Mouse (Mus musculus) monocyte, adult 5-6 weeks (primary cell): ENCODE results near the gene N6amt1. TPM values are rescaled to one million over a fixed set of nuclear protein-coding genes. Genes with fewer than 3 reads are reported as not detected.

Experiments
- ATAC-seq: fragments of 153-309, 156-312 bp; replicated peaks from 2 replicates; pipeline ENCODE4 v1.8.0; 2017; ENCODE audit warnings: mild to moderate bottlenecking; ENCODE audit not compliant: low TSS enrichment, insufficient number of reproducible peaks, severe bottlenecking, poor library complexity, low FRiP score
- total RNA-seq: library from RNA; stranded (forward); fragments of 200-1000, 200-491, 200-594 nt; gene quantifications from 3 replicates; pipeline ENCODE4 v1.2.3, GENCODE M21; 2017

The N6amt1 gene
- 7.9 to 11.4 TPM (median 9.2 TPM) in 3 replicates for total RNA-seq

DNA sequence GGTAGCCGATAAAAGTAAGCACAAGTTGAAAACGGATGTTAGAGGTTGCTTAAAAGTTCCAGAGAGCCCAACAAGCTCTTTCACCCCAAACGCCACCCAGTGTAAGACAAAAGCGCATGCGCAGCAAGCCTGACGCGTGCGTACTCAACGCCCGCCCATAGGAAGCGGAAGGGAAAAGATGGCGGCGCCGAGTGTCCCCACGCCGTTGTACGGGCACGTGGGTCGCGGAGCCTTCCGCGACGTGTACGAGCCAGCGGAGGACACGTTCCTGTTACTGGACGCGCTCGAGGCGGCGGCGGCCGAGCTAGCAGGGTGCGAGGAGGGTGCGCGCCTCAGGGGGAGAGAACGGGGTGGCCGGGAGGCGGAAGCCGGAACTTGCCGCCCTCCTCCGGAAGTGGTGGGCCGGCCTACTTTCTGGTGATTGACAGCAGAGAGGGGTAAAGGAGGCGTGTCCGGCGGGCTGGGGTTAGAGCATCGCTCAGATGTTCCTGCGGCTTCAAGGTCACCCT, at the start of gene N6amt1:
Gene N6amt1 (plus strand): TSS at position 111 of the 509 bp plus-strand sequence.
- peak; percentile 95 for ATAC-seq

- no peak for ATAC-seq
These were observed 48.6 kb upstream of the N6amt1 start for GRCm38 (mm10) chr16:87305251-87306011.

GRCm38 (mm10) chr16:87307109-87307735, 46.8 kb upstream of the N6amt1 start:
- no peak for ATAC-seq

DNA sequence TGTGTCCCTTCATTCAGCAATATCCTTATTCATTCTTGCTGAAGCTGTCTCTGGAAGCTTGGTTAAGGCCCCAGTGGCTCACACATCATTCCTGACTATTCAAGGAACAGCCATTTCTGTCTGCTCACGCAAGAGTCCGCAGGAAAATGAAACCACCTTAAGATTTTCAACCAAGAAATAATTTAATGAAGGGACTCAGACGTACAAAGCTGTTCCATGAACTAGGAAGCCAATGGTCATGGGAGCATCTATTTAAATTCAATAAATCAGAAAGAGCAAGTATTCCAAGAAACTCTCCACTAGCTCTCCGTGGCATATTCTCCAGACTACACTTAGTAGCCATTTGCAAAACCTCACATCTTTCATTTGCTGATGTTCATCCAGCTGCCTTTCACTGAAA, 43.3 kb upstream of the N6amt1 start:
- ATAC-seq, result no peak

DNA sequence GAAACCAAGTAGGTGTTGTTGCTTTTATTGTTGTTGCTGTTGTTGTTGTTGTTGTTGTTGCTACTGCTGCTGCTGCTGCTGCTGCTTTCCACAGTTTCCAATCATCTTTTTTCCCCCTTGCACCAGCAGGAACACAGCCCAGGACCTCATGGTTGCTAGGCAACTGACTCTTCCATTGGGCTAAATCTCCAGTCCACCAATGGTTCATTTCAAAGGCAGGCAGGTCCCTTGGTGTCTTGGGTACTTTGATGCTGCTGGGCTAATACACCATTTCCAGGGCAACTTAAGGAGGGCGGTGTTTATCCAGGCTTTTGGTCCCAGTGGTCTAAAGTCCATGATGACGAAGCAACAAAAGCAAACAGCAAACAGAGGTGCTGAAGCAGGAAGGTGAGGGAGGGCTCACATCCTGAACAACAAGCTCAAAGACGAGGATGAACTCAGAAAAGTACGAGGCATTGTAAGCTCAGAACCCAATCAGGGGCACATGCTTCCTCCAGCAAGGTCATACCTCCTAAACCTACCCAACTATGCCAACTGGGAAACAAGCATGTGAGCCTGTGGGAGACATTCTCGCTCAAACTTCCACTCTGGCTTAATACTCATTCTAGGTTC, 35.7 kb upstream of the N6amt1 start:
- no peak for ATAC-seq

- ATAC-seq, result no peak
These were observed 35.0 kb upstream of the N6amt1 start for GRCm38 (mm10) chr16:87318998-87319397.

DNA sequence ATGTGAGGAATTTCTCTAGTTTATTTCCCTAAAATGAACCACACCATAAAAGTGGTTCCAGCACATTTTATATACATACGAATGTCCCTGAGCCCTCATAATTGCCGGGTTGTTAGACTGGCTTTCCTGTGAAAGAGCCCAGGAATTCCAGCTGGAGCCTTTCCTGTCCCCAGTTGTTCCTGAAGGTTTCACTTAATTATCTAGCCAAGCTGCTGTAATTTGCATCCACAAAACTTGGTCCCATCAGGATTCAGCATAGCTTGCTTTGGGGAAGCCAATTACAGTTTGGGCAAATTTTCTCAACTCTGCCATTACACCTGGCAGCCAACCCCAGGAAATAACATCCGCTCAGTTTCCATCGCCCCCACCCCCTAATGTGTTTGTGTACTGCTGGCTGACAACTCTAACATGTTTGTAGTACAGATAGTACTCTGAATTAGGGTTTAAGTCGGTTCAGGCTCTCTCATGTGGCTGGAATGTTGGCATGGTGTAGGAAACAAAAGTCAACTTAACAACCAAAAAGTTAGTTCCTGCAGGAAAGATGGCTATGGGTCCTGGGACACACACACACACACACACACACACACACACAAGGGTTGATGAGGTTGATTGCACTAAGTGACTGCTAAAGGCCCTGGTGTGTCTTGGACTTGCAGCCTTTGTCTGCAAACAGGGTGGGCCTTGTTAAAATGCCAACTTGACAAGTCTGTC, 34.3 kb upstream of the N6amt1 start:
- no peak for ATAC-seq

DNA sequence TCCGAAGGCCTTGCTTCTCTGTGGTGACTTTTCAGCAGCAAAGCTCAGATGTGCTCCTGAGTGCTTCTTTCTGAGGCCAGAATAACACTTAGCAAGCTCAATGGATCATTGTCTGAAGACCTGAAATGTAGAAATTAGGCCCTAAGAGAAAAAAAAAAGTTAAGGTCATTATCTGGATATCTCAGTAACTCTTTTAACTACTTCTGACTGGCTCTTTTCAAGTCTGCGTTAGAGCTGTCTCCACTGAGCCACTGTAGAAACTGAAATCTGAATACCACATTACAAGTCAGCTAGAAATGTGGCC, 33.8 kb upstream of the N6amt1 start:
- no peak for ATAC-seq

DNA sequence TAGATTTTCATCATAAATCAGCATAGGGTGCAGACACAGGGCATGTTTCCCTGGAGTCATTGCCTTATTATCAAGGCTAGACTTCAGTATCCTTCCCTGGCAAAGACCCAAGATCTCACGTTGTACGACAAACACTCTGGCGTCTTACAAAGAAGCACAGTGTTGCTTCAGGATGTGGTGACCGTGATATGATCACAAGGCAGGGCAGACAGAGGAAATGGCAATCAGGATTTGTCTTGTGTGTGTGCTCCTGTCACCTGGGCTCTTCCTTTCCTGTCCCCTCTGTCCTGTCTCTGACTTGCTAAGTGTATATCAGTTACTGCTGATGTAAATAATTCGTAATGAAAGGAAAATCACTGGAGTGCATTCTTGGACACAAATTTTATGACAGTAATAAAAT, 29.4 kb upstream of the N6amt1 start:
- ATAC-seq, result no peak

DNA sequence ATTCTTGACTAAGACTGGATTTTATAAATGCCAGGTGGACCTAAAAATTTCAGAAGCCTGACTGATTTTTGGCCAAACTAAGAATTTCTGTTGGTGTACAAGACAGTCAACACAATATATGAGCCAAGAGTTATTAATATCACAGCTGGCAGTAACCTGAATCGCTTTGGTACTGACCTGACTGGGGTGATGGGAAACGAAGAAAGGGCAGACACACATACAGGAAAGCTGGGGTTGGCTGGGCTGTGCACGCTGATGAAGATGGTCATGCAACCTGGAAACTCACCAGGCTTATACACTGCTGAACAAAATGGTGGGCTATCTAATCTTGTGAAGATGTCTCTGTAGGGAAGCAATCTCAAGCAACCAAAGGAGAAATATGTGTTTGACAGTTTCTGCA, 24.0 kb upstream of the N6amt1 start:
- no peak for ATAC-seq

GRCm38 (mm10) chr16:87334756-87335155, 19.2 kb upstream of the N6amt1 start:
- ATAC-seq, result no peak

DNA sequence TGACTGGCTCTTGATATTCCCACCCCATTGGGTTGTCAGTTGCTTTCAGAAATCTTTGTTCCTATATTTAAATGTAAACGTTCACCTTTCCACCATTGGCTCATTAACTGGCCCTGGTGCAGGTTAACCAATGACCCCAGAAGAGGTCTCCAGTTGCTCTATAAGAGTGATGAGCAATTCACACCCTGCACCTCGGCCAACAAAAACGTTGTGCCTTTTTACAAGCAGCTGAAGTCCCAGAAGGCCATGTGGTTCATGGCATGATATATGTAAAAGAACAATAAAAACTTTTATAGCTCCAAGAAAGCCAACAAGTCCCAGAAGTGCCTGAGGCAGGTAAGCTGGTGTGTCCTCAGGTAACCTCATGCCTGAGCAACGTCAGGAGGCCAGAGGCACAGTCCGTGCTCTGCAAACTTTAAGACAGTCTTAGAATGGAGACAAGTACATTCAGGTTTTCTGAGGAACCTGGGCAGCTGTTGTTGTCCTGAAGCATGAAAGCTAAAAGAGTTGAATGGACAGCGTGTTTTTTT, 12.9 kb upstream of the N6amt1 start:
- ATAC-seq, result no peak

GRCm38 (mm10) chr16:87348133-87348532, 5.9 kb upstream of the N6amt1 start:
- no peak for ATAC-seq

- ATAC-seq, result no peak
These were observed 2.4 kb upstream of the N6amt1 start for GRCm38 (mm10) chr16:87351386-87352105.

GRCm38 (mm10) chr16:87353605-87354004, 380 bp upstream of the N6amt1 start:
- ATAC-seq, result no peak

DNA sequence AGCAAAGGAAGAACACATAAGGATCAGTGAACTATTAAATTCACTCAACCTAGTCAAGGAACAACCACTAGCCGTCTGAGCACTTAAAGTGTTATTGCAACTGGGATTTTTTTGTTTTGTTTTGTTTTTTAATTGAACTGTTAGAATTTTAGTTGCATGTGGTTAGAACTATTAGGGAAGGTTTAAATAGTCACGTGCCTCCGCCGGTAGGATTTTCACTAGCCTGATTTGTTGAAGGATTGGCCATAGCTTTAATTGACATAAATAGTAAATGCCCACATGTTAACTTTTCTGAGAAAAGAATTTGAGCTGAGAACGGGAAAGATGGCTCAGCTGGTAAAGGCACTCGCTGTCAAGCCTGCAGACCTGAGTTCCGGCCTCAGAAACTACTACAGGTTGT, 763 bp downstream of the N6amt1 start:
- ATAC-seq, result no peak

GRCm38 (mm10) chr16:87360096-87360495, 6.1 kb downstream of the N6amt1 start:
- ATAC-seq, result no peak

DNA sequence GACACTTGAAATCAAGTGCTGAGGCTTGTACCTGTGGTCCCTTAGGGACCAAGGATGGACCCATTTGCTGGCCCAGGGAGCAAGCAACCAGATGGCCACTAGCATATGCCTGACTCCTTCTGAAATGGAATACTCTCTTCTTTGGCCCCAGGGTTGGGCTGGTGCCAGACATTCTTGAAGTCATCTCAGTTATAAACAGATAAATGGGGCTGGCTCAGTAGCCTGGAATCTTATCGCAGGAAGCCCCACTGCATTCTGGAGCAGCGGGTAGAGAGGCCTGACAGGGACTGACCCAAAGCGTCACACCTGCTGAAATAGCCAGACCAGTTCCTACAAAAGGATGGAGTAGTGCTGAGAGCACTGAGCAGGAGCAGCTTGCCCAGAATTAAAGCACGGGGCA, 10.2 kb downstream of the N6amt1 start:
- no peak for ATAC-seq

DNA sequence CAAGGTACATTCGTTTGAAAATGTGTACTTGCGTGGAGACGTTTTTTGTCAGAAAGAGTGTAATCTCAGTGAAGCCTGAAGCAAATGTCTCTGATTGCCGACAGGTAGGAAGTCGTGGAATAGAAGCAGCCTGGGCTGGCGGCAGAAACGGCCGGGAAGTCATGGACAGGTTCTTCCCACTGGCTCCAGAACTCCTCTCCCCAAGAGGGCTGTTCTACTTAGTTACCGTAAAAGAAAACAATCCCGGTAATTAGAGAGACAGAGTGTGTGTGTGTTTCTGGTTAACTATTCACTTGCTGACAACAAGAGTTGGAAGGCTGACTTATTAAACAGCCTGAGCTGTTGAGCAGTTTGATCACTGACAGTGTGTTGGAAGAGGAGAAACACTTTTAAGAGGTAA, 12.1 kb downstream of the N6amt1 start:
- no peak for ATAC-seq
